Mouse (Mus musculus) lung, postnatal 4 days (tissue): ENCODE measurements around the gene Pigk.

Experiments used
- DNase-seq, 2 experiments: peaks; one replicate each; pipeline ENCODE4 v3.0.0; 2021

The Pigk gene

DNA sequence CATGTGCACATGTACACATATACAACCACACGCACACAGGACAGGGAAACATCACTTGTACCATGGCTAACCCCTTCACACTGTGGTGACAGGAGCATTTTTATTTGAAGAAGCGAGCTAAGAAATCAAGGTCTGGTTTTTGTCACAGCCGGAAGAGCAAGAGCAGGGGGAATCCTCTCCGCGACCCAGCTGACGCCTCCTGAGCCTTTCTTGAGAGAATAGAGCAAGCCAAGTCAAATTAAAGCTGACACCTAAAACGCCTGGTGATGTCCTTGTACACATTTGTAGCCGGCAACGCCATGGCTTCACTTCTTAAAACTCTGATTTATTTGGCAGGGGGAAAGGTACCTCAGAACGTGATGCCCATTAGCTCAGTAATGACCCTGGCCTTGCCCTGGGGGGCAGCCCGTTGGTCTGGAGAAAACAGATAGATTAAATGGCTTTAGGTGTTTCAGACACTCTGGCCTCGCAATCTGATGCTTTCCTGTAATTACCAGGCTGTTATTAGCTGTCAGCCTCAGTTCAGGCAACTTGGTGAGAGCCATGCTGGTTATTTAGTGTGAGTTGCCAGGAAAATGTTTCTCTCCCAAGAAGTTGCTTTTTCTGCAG lies 141.2 kb downstream of the Pigk start:
- DNase-seq, result no peak

DNA sequence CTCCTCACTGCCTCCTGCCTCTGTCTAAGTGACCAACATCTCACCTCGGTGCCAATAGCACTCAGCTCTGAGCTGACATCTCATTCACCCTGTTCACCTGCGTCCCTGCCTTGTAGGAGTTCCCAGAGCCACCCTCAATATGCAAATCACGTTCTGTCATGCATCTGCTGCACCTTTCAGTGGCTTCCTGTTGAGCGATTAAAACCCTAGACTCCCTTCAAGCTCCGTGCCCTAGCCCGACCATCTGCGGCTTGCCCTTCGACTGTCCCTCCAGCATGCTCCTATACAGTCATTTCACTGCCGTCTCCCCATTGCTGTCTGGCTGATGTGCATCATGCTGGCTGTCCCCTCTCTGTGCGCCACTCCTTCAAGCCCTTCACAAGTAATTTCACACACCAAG lies 142.2 kb downstream of the Pigk start:
- DNase-seq, result no peak

DNA sequence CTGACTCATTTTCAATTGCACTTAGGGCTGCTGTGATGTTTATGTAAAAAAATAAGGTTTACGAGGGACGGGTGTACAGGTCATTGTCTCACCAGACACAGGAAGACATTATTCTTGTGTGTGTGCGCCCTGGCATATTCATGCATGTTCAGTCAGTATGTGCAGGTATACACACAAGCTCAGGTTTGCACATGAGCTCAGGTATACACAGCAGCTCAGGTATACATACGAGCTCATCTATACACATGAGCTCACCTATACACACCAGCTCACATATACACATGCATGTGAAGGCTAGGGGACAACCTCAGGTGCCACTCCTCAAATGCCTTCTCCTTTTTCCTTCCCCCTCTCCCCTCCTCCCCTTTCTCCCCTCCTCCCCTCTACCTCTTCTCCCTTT lies 147.6 kb downstream of the Pigk start:
- no peak for DNase-seq

GRCm38 (mm10) chr3:152861978-152862377 lies 148.1 kb downstream of the Pigk start:
- no peak for DNase-seq

DNA sequence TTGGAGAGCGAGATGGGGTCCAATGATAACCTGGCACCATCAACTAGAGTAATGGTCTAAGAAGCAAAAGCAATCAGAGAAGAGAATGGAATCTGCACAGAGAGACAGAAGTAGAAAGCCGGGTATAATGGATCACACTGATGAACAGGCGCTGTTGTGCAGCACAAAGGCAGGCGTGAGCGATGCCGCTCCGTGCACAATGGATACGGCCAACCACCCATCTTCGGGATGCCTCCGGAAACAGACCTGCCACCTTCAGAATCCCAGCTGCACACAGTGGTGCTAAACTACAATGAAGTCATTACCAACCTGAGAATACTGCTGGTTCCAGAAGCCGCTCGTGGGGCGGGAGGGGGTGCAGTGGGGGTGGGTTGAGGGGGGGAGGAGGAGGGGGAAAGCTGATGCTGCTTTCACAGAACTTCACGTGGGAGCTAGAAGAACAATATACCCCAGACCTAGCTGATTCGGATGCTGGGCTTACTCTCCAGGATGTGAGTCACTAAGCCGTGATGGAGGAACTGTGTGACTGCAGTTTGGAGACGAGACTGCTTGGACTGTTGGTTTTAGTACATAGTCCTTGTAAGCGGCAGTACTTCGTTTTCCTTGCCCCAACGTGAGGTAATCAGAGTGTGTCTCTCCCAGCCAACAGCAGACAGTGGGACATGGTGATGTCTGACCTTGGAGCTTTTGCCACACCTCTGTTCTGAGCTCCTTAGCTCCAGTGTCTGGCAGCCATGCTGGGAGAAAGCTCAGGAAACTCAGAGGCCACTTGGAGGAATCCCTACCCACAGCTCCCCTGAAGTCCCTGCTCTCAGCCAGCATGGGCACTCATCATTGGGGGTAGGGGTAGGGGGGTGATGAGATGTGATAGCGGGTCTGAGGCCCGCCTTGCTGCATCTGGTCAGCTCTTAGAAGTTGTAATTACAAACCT lies 152.4 kb downstream of the Pigk start:
- DNase-seq, result peak in 1 of 2 experiments; percentile 9

DNA sequence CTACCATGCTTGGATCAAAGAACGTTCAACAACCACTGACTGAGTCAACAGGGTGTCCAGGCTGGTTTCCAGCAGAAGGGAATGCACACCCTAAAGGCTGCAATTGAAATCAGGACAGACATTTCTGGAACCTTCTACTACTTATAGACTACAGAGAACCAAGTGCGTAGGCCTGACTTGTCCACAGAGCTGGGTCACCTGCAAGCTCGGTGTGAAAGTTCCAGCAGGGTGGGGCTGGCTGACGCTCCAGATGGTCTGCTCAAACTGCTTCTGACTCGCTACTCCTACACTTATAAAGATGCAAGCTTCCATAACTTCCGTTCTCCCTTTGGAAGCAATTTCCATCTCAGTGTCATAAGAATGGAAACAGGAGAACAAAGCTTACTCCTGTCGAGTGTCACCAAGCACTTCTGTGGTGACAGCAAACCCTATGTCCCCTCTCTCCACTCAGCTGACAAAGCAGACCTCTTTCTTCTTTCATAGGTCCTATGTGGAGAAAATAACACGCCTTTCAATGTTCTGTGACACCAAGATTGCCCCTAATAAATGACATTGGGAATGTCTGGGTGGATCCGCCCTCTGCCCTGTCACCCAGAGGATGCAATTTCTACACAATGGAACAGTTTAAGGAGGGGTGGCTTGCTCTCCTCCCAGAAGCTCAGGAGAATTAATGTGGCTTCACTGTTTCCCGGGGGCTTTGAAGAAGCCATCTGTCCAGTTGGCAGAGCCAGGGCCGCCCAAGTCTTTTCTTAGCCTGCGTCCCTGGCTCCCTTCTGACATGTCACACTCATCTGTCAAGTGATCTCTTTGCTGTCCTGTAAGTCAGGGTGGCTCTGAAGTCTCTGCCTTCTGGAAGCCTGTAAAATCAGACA lies 154.0 kb downstream of the Pigk start:
- no peak for DNase-seq

DNA sequence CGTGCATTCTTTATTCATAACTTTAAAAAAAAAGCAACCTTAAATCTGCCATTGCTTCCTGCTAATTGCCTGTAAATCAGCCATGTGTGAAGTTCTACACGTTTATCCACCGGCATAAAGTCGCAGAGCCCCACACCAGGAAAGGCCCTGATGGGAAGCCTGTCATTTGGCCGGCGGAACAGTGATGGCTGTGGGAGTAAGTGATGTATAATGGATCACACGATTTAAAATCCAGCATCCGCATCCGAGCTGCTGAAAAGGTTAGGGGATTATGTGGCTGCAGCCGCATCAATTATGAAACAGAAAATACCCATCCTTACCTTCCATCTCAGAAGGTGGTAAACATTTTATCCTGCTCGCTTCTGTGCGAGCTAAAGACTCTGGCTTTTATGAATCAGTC lies 158.2 kb downstream of the Pigk start:
- DNase-seq, result no peak

- no peak for DNase-seq
These were observed 158.7 kb downstream of the Pigk start for GRCm38 (mm10) chr3:152872596-152872995.

- DNase-seq, result no peak
These were observed 160.8 kb downstream of the Pigk start for GRCm38 (mm10) chr3:152874431-152875355.

DNA sequence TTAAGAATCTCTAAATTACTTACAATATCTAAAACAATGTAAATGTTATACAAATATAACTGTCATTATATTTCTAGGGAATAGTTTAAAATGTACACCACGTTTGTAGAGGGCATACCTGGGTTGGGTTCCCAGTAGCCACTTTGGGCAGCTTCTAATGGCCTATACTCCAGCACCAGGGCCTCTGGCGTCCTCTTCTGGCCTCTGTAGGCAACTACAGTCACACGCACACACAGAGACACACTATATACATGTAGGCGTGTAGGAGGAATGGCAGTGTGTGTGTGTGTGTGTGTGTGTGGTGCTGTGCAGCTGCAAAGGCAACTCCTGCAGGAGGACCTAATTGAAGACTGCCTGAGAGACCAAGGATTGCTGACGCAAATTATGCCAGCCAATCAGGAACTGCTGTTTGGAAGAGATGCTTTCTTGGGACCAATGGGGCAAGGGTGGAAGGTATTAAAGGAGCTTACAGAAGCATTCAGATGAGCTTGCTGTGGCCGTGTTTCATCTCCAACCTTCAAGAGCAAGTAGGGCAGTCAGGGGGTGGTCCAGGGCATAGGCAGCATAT lies 161.9 kb downstream of the Pigk start:
- no peak for DNase-seq

GRCm38 (mm10) chr3:152880121-152880835 lies 166.4 kb downstream of the Pigk start:
- DNase-seq, result no peak

DNA sequence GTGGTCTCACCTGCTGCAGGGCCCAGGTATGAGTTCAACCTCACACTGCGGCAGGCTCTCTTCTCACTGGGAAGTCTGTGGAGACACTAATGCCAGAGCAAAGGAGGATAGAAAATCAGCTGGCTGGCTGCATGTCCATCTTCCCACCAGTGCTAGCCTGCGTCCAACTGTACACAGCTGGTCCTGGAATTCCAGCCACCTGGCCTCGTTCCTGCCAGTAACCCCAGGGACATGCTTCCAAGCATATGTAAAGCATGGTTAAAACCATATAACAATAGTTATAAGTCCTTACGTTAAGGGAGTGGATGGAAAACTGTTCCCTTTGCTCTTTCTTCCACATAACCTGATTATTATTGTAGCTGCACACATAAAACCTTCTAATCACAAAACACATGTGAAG lies 167.8 kb downstream of the Pigk start:
- no peak for DNase-seq

DNA sequence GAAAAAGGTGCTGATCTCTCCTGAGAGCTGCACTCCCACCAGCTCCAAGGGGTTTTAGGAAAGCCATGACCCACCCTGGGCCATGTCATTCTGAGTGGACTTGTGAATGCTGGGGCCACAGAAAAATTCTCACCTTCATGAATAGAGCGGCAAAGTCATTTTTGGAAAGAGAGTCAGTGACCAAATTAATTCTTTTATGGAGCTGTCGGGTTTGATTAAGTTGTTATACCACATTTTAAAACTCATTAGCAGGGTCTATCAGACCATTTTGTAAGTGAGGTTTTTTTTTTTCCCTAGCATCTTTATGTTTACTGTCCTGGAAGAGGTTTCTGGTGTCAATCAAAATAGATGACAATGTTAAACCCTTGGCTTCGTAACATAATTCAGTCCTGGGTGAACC lies 169.7 kb downstream of the Pigk start:
- no peak for DNase-seq

GRCm38 (mm10) chr3:152886749-152887148 lies 172.8 kb downstream of the Pigk start:
- DNase-seq, result no peak

DNA sequence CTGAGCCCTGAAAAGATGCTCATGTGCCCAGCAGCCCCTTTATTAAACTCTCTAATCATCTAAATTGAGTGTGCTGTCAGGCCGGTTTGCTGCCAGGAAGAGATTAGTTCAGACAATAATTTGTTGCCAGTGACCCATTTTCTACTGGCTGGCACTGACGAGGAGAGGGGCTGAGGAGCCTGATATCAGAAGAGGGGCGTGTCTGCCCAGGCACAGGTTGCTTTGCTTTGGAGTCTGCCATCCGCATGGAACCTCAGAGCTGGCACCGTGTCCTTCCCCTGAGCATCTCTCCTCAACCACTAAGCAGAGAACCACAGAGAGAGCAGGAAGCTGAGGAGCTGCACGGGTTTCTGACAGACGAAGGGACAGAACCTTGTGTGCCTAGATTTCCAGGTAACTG lies 174.2 kb downstream of the Pigk start:
- DNase-seq, result no peak

DNA sequence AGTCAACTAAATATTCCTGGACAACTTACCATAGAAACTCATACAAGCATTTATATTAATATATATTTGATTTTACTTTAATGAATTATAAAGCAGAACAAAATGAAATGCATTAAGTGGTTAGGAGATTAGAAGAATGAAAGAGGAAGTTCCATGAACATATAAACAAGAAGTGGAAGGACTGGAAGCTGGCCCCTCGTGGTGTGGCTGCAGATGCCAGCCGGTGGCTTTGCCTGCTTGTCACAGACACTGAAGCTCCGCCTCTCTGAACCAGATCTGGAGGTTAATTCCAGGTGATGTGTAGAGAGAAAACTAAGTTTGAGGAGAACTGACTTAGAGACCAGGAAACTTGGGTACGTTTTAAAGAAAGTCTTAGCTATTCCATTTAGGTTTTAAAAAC lies 181.0 kb downstream of the Pigk start:
- DNase-seq, result no peak

- no peak for DNase-seq
These were observed 182.2 kb downstream of the Pigk start for GRCm38 (mm10) chr3:152896111-152896510.

DNA sequence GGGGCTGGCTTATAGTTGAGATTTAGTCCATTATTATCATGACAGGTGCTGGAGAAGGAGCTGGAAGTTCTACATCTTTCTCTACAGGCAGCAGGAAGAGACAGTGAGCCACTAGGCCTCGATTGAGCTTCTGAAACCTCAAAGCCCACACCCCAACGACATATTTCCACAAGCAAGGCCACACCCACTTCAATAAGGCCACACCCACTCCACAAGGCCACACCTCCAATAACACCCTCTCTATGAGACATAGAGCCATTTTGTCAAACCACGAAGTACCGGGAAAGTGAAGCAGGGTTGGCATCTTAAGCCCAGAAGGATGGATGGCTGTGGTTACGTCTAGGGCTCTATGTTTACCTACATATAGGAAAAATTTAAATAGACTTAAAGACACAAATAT lies 183.3 kb downstream of the Pigk start:
- no peak for DNase-seq

DNA sequence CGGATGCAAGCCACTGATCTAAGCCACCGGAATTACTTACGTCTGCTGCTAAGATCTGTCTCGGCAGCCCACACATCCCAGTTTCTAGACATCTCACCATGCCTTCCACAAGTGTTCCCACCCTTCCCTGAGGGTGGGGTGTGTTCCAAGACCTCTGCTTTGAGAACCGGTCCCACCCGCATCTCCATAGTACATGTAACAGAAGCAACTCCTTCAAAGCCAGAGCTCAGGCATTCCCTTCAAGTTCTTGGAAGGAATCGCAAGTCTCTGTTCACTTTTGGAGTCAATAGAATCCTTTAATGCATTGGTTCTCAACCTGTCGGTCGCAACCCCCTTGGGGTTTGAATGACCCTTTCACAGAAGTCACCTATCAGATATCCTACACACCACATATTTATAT lies 185.0 kb downstream of the Pigk start:
- no peak for DNase-seq

DNA sequence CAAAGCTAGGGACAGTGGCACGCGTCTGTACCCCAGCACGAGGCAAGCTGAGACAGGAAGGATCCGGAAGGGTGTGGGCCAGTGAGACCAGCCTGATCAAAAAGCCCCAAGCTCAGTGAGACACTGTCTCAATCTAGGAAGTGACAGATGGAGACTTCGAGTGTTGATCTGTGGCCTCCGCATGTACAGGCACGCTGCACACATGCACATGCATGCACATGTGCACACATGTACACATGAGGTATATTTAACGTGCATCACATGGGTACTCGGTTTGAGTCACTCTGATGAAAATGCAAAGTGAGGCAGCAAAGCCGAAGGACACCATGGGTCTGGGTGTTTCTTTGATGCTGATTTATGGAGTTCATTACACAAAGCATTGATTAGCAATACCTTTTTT lies 191.1 kb downstream of the Pigk start:
- DNase-seq, result no peak

GRCm38 (mm10) chr3:152905800-152906199 lies 191.9 kb downstream of the Pigk start:
- no peak for DNase-seq
